Mouse (Mus musculus): ENCODE results near the gene Plb1. TPM values are rescaled to one million over a fixed set of nuclear protein-coding genes. Genes with fewer than 3 reads are reported as not detected.

Gene Plb1
- polyA plus RNA-seq, 1 experiment from 2014 or later = not detected

DNA sequence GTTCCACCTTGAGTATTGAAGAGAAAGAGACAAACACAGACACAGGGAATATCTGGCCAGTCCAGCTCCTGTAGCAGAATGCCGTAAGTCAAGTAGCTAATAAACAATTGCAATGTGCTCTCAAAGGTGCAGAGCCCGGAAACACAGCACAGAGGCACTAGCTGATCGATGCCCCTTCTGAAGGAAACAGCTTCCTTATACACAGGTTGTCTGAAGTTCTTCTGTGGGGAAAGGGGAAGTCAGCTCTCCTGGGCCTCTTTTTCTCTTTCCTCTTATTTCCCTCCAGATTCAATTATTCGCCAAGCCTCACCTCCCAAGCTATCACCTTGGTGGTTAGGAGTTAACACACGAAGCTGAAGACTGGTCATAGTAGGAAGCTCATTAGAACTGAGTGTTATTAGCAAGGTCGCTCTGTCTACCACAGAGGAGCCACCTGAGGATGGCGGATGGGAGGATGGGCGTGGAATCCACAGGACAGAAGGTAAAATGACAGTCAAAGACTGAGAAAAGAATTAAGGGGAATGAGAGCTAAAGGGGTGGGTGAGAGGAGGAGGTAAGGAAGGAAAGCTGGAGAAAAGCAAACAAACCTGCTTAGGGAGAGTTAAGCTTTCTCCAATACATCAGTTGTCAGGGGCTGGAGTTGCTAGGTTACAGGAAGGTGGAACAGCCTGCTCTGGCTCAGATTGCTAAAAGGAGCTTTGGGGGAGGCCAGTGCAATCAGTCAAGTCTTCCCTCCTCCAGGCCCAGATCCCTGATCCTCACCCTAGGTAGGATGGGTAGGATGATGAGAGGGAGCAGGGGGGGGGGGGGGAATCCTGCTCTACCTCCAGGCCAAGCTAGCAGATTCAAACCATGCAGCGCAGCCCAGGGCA, 170.8 kb downstream of the Plb1 start:
- H3K36me3 ChIP-seq = no peaks in the 10 kb centered on the region
- ATAC-seq (ENCODE audit: low FRiP score) = peak; percentile 47
- no peaks in the 10 kb centered on the region for H3K9me3 ChIP-seq (replicated peaks)
- 72% methylated on average over 9 of the region's 9 CpGs for WGBS
- H3K27ac ChIP-seq (replicated peaks) = 0 out of 2 replicates have a peak overlapping the region, but pooled peaks have one; percentile 28
- H3K4me2 ChIP-seq = no peak overlapping the region
- no peak overlapping the region for H3K9ac ChIP-seq (replicated peaks)
- H3K27me3 ChIP-seq (replicated peaks) = no peaks in the 10 kb centered on the region
- no peak overlapping the region for H3K4me3 ChIP-seq (replicated peaks)
- H3K4me1 ChIP-seq = peaks cover 8% of the 10 kb centered on the region

DNA sequence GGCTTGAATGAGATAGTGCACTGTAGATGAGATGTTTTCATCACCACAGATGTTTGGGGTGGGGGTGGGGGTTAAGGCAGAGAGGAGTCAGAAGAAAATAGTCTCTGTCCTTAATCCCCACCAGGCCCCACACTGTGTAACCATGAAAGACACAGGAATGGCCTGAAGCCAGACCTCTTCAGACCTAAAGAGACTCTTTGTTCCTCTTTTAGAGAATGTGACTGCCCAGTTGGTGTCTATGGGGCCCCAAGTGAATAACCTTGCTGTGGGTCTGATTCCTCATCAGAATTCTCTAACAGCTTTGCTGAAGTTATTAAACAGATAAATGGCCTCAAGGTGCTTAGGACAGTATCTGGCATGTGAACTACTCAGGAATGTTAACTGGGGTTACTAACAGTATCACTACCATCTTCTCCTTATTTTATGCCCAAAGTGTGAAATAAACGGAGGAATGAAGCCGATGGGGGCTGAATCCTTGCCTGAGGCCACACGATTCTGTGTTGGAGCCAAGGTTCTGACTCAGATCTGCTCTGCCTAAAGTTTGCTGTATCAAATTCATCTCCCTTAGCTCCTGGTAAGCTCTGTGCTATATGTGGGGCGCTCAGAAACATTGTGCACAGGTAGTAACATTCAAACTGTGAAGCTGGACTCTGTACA, 172.8 kb downstream of the Plb1 start:
- no peaks in the 10 kb centered on the region for H3K9me3 ChIP-seq (replicated peaks)
- H3K36me3 ChIP-seq = no peaks in the 10 kb centered on the region
- WGBS = 69% methylated on average over 4 of the region's 4 CpGs
- no peaks in the 10 kb centered on the region for H3K27me3 ChIP-seq (replicated peaks)
- no peak overlapping the region for H3K4me2 ChIP-seq
- peak; percentile 31; the same call in 1 of the 2 replicates for ATAC-seq (ENCODE audit: low FRiP score)
- no peak overlapping the region for H3K9ac ChIP-seq (replicated peaks)
- peaks cover 8% of the 10 kb centered on the region for H3K4me1 ChIP-seq
- no peak overlapping the region for H3K27ac ChIP-seq (replicated peaks)
- no peak overlapping the region for H3K4me3 ChIP-seq (replicated peaks)

DNA sequence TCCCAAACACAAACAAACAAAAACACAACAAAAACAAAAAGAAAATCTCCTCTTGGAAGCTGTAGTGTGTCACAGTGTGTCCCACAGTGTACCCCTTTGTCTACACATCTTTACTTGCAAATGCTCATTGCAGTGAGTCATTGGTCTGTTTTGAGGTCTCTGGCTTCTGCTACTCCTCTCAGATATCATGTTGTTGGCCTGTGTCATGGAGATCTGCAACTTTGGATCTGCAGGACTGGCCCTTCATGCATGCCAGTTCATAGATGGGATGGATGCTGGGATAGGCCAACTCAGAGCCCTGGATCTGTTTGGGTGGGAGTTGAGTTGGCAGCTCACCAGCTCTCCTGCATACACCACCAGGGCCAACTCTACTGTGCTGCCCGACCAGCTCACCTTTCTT, 176.3 kb downstream of the Plb1 start:
- Histone ChIP-seq H3K4me1 (peaks cover 21% of the 10 kb centered on the region), H3K9ac (replicated peaks) (no peak overlapping the region), H3K36me3 (no peaks in the 10 kb centered on the region), H3K9me3 (replicated peaks) (no peaks in the 10 kb centered on the region), H3K27me3 (replicated peaks) (no peaks in the 10 kb centered on the region), H3K27ac (replicated peaks) (no peak overlapping the region), H3K4me2 (no peak overlapping the region), H3K4me3 (replicated peaks) (no peak overlapping the region)
- WGBS = 88% methylated on average over 1 of the region's 1 CpGs
- no peak for ATAC-seq (ENCODE audit: low FRiP score)

DNA sequence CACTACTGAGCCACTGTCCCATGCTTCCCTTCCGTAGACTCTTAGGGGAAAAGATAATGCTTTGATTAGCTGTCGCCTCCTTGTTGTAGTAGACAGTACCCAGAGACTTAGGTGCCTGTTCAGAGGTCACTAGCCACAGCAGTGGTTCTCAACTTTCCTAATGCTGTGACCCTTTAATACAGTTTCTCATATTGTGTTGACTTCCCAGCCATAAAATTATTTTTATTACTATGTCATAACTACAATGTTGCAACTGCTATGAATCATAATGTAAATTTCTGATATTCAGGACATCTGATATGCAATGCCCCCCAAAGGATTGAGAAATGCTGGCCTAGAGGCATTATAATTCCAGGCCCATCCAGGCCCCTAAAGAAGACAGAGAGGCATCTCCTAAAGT, 177.2 kb downstream of the Plb1 start:
- Histone ChIP-seq H3K4me1 (peaks cover 24% of the 10 kb centered on the region), H3K4me3 (replicated peaks) (no peak overlapping the region), H3K9me3 (replicated peaks) (no peaks in the 10 kb centered on the region), H3K27me3 (replicated peaks) (no peaks in the 10 kb centered on the region), H3K36me3 (no peaks in the 10 kb centered on the region), H3K4me2 (no peak overlapping the region), H3K9ac (replicated peaks) (no peak overlapping the region), H3K27ac (replicated peaks) (no peak overlapping the region)
- WGBS = 87% methylated on average over 2 of the region's 2 CpGs
- no peak for ATAC-seq (ENCODE audit: low FRiP score)

GRCm38 (mm10) chr5:32410954-32411688, 178.6 kb downstream of the Plb1 start:
- Histone ChIP-seq H3K4me3 (replicated peaks) (no peak overlapping the region), H3K4me1 (peaks cover 16% of the 10 kb centered on the region), H3K9me3 (replicated peaks) (no peaks in the 10 kb centered on the region), H3K27me3 (replicated peaks) (no peaks in the 10 kb centered on the region), H3K27ac (replicated peaks) (no peak overlapping the region), H3K9ac (replicated peaks) (no peak overlapping the region), H3K4me2 (no peak overlapping the region), H3K36me3 (no peaks in the 10 kb centered on the region)
- WGBS = 75% methylated on average over 3 of the region's 3 CpGs
- ATAC-seq (ENCODE audit: low FRiP score) = no peak

DNA sequence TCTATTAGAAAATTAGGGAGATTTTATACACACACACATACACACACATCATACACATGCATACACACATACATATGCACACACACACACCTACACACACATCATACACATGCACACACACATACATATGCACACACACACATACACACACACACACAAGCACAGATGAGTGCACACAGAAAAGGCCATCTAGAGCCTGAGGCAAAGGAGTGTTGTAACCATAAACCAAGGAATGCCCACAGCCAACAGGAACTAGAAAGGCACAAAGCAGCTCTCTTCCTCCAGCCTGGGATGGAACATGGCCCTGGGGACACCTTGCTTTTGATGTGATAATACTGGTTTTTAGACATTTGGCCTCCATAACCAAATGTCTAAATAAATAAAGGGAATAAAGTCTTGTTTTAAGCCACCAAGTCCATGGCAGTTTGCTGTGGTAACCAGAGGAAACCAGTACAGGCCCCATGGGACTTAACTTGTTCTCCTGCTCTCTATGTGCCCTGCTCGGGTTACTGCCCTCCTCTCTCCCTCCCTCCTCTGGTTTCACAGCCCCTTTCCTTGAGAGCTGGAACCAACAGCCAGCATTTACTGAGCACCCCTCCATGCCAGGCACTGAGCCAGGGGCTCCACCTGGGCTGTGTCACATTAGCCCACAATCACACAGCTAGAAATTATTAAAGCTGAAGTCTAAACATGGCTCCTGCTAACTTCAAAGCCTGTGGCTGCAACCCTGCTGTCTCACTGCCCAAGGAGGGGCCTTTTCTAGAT, 179.9 kb downstream of the Plb1 start:
- peaks cover 16% of the 10 kb centered on the region for H3K4me1 ChIP-seq
- ATAC-seq (ENCODE audit: low FRiP score) = no peak
- no peak overlapping the region; the same call in 1 of the 2 replicates for H3K9ac ChIP-seq (replicated peaks)
- H3K27ac ChIP-seq (replicated peaks) = peak overlapping the region; percentile 28
- H3K27me3 ChIP-seq (replicated peaks) = no peaks in the 10 kb centered on the region
- H3K4me2 ChIP-seq = no peak overlapping the region
- no peaks in the 10 kb centered on the region for H3K36me3 ChIP-seq
- H3K9me3 ChIP-seq (replicated peaks) = no peaks in the 10 kb centered on the region
- H3K4me3 ChIP-seq (replicated peaks) = no peak overlapping the region
- 26% methylated on average over 1 of the region's 1 CpGs for WGBS

- H3K36me3 ChIP-seq = no peaks in the 10 kb centered on the region
- no peak overlapping the region for H3K4me2 ChIP-seq
- no peak overlapping the region for H3K4me3 ChIP-seq (replicated peaks)
- ATAC-seq (ENCODE audit: low FRiP score) = no peak
- WGBS = 56% methylated on average over 2 of the region's 2 CpGs
- H3K9me3 ChIP-seq (replicated peaks) = no peaks in the 10 kb centered on the region
- no peak overlapping the region for H3K27ac ChIP-seq (replicated peaks)
- H3K9ac ChIP-seq (replicated peaks) = no peak overlapping the region
- H3K27me3 ChIP-seq (replicated peaks) = no peaks in the 10 kb centered on the region
- H3K4me1 ChIP-seq = peaks cover 16% of the 10 kb centered on the region
Measured at GRCm38 (mm10) chr5:32413083-32413482, 180.6 kb downstream of the Plb1 start.

DNA sequence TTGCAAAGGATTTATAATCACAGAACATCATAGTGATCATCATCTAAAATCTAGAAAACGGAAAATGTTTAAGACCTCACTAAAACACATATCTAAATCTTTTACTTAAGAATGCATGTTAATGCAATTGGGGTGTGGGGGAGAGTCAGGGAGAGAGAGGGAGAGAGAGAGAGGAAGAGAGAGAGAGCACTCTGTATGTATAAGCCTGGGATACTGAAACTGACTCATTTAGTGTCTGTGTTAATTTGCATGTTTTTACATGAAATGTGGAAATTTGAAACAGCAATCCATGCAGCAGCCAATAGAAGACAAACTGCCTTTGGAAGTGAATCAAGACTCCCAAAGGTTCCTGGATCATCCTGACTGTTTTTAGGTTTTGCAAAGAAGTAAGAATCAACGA, 181.1 kb downstream of the Plb1 start:
- WGBS = 72% methylated on average over 2 of the region's 2 CpGs
- H3K4me3 ChIP-seq (replicated peaks) = no peak overlapping the region
- no peaks in the 10 kb centered on the region for H3K27me3 ChIP-seq (replicated peaks)
- H3K9me3 ChIP-seq (replicated peaks) = no peaks in the 10 kb centered on the region
- H3K4me2 ChIP-seq = no peak overlapping the region
- peaks cover 16% of the 10 kb centered on the region for H3K4me1 ChIP-seq
- no peaks in the 10 kb centered on the region for H3K36me3 ChIP-seq
- H3K9ac ChIP-seq (replicated peaks) = no peak overlapping the region
- no peak for ATAC-seq (ENCODE audit: low FRiP score)
- H3K27ac ChIP-seq (replicated peaks) = no peak overlapping the region

- Histone ChIP-seq H3K27me3 (replicated peaks) (no peaks in the 10 kb centered on the region), H3K9me3 (replicated peaks) (no peaks in the 10 kb centered on the region), H3K4me1 (peaks cover 16% of the 10 kb centered on the region), H3K9ac (replicated peaks) (no peak overlapping the region), H3K4me2 (no peak overlapping the region), H3K4me3 (replicated peaks) (no peak overlapping the region), H3K36me3 (no peaks in the 10 kb centered on the region), H3K27ac (replicated peaks) (no peak overlapping the region)
- WGBS = 66% methylated on average over 5 of the region's 5 CpGs
- no peak for ATAC-seq (ENCODE audit: low FRiP score)
Measured at GRCm38 (mm10) chr5:32414461-32414985, 182.0 kb downstream of the Plb1 start.

DNA sequence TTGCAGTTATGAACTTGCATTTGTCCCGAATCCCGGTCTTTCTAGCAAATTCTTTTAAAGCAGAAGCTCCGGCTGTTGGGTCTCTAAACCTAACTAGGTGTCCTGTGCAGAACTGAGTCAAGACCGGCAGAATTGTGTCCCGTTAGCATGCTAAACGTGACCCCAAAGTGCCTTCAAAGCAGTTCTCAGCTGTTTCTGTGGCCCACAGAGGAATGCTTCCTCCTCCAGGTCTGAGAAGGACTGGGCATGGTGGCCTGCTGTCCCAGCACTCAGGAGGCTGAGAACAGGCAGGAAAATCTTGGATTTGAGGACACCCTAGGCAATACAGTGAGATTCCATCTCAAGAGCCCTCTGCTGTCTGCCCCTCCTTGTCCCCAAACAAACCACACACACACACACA, 183.0 kb downstream of the Plb1 start:
- peaks cover 16% of the 10 kb centered on the region for H3K4me1 ChIP-seq
- 90% methylated on average over 6 of the region's 6 CpGs for WGBS
- no peak for ATAC-seq (ENCODE audit: low FRiP score)
- H3K27me3 ChIP-seq (replicated peaks) = no peaks in the 10 kb centered on the region
- H3K9ac ChIP-seq (replicated peaks) = no peak overlapping the region
- no peaks in the 10 kb centered on the region for H3K36me3 ChIP-seq
- H3K27ac ChIP-seq (replicated peaks) = no peak overlapping the region
- no peak overlapping the region for H3K4me2 ChIP-seq
- no peaks in the 10 kb centered on the region for H3K9me3 ChIP-seq (replicated peaks)
- H3K4me3 ChIP-seq (replicated peaks) = no peak overlapping the region
